11 mouse cellular contexts compared by ENCODE assay signal in the genomic region with DNA sequence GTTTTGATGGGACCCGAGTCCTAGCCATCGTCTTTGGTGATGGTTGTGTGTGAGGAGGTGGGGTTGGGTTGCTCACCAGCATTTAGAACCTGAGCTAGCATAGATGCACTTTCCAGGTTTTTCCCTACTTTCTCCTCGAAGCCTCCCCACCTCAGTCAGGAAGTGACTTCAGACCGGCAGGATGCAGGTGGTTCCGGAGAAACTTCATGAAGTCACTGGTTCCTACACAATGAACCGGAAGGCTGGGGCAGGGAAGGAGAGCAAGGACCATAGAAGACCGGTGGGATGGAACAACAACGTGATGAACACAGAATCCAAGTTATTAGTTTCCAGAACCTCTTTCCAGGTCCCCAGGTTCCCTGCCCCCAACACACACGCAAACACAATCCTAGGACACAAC. TPM values are rescaled to one million over a fixed set of nuclear protein-coding genes. Genes with fewer than 3 reads are reported as not detected.
DNase-seq lines count a peak whose midpoint lies in the region; ATAC-seq lines count a peak whose summit lies in the region.
"Had no signal": no experiment of that assay in that cellular context is flagged by ENCODE, and none has a peak within 500 bp of the region (broad histone marks: within the 10 kb centered on the region; RNA-seq: fewer than 3 reads in every experiment).

No protein-coding gene starts in this region.

- 86% methylated on average over 9 of the region's 9 CpGs for WGBS in midbrain, embryonic 11.5 days

- peaks cover 5% of the 10 kb centered on the region for H3K36me3 ChIP-seq in megakaryocyte, embryonic 14.5 days (replicated peaks; ENCODE audit: low read length)
- no peaks in the 10 kb centered on the region for H3K36me3 ChIP-seq in midbrain, embryonic 11.5 days (ENCODE audit: control insufficient read depth, insufficient read depth, low read length)

- H3K27me3 ChIP-seq in megakaryocyte, embryonic 14.5 days (replicated peaks), result peaks cover 13% of the 10 kb centered on the region
- H3K27me3 ChIP-seq in midbrain, embryonic 11.5 days (ENCODE audit: control insufficient read depth, insufficient read depth, low read length), result peaks cover 37% of the 10 kb centered on the region

- ATAC-seq in megakaryocyte, adult 5-6 weeks (ENCODE audit: poor library complexity, severe bottlenecking), result no peak
- ATAC-seq in monocyte, adult 5-6 weeks (replicated peaks; ENCODE audit: insufficient number of reproducible peaks, low FRiP score, low TSS enrichment, poor library complexity, severe bottlenecking), result no peak
- no peak for ATAC-seq in midbrain, embryonic 11.5 days (ENCODE audit: low FRiP score)

- no peak overlapping the region for H3K4me2 ChIP-seq in midbrain, embryonic 11.5 days

- peaks cover 92% of the 10 kb centered on the region for H3K4me1 ChIP-seq in megakaryocyte, embryonic 14.5 days
- peaks cover 11% of the 10 kb centered on the region for H3K4me1 ChIP-seq in midbrain, embryonic 11.5 days (ENCODE audit: control insufficient read depth, insufficient read depth, low read length)

- peak; percentile 42 to 67 for DNase-seq in adrenal gland, adult (ENCODE audit: inconsistent age in 2 of 2, low spot score in 1 of 2)
- DNase-seq in adrenal gland, adult 18-20 months (ENCODE audit: low spot score in 2 of 2), result no peak
- DNase-seq in kidney, postnatal 14 days, result peak; percentile 74
- DNase-seq in c-Kit-positive CD71-positive TER-119-positive erythroid progenitor cells, embryonic 14.5 days (ENCODE audit: low spot score), result no peak
- no peak for DNase-seq in midbrain, embryonic 11.5 days (ENCODE audit: low spot score, missing footprints)
- DNase-seq: gastrocnemius, postnatal 14 days; right cerebral cortex, postnatal 4 days had no signal

- no peak overlapping the region for H3K9ac ChIP-seq in midbrain, embryonic 11.5 days (ENCODE audit: low read length)

- no peak overlapping the region for H3K27ac ChIP-seq in midbrain, embryonic 11.5 days (ENCODE audit: low read depth, low read length)
- H3K27ac ChIP-seq: macrophage had no signal

- H3K9me3 ChIP-seq in megakaryocyte, embryonic 14.5 days, result no peaks in the 10 kb centered on the region
- no peaks in the 10 kb centered on the region for H3K9me3 ChIP-seq in midbrain, embryonic 11.5 days (ENCODE audit: control insufficient read depth, low read length)

- H3K4me3 ChIP-seq in megakaryocyte, embryonic 14.5 days (replicated peaks), result peak overlapping the region; percentile 81
- no peak overlapping the region for H3K4me3 ChIP-seq in midbrain, embryonic 11.5 days (ENCODE audit: low read depth, low read length)

RNA-seq across cellular contexts. Expression of gene Slc16a13, which starts 2.9 kb away (rescaled TPM):
- 1 to 10 TPM; 2.4 to 2.9 TPM for total RNA-seq in adrenal gland, adult 18-20 months (2021)
- 5.3 and 8.1 TPM in 2 replicates for polyA plus RNA-seq in megakaryocyte, embryonic 14.5 days (2012; ENCODE audit: insufficient read depth, low replicate concordance)
- 1.9 and 2.5 TPM in 2 replicates for total RNA-seq in megakaryocyte, adult 5-6 weeks (2015)
- 2.3 and 7.7 TPM in 2 replicates for total RNA-seq in megakaryocyte, adult 5-6 weeks (2017)
- total RNA-seq in monocyte, adult 5-6 weeks (2017), result 1.9 to 11.0 TPM (median 3.1 TPM) in 3 replicates
- polyA plus RNA-seq in midbrain, embryonic 11.5 days (2014; fragmentation: Nextera tagmentation; extraction: Ambion mirVana), result 14.9 and 15.8 TPM in 2 replicates

RNA-seq across cellular contexts. Expression of gene Bcl6b, which starts 5.9 kb away (rescaled TPM):
- total RNA-seq in adrenal gland, adult 18-20 months (2021), result 10 to 100 TPM in 1 of 2 experiments, 1 to 10 TPM in 1; 7.4 to 22.5 TPM
- polyA plus RNA-seq in megakaryocyte, embryonic 14.5 days (2012; ENCODE audit: insufficient read depth, low replicate concordance), result not detected in 2 replicates
- total RNA-seq in megakaryocyte, adult 5-6 weeks (2015), result 0.04 and 0.27 TPM in 2 replicates
- not detected in 2 replicates for total RNA-seq in megakaryocyte, adult 5-6 weeks (2017)
- total RNA-seq in monocyte, adult 5-6 weeks (2017), result not detected in 3 replicates
- 4.9 and 5.4 TPM in 2 replicates for polyA plus RNA-seq in midbrain, embryonic 11.5 days (2014; fragmentation: Nextera tagmentation; extraction: Ambion mirVana)
- polyA plus RNA-seq: macrophage had no signal

RNA-seq across cellular contexts. Expression of gene Slc16a11, which starts 11.2 kb away (rescaled TPM):
- 1 to 10 TPM in 1 of 2 experiments, under 1 TPM in 1; 0.53 to 1.1 TPM for total RNA-seq in adrenal gland, adult 18-20 months (2021)
- not detected in 2 replicates for polyA plus RNA-seq in megakaryocyte, embryonic 14.5 days (2012; ENCODE audit: insufficient read depth, low replicate concordance)
- total RNA-seq in megakaryocyte, adult 5-6 weeks (2015), result not detected in 2 replicates
- total RNA-seq in megakaryocyte, adult 5-6 weeks (2017), result not detected in 2 replicates
- not detected in 3 replicates for total RNA-seq in monocyte, adult 5-6 weeks (2017)
- 0.19 and 0.30 TPM in 2 replicates for polyA plus RNA-seq in midbrain, embryonic 11.5 days (2014; fragmentation: Nextera tagmentation; extraction: Ambion mirVana)
- polyA plus RNA-seq: macrophage had no signal

RNA-seq across cellular contexts. Expression of gene 0610010K14Rik, which starts 14.0 kb away (rescaled TPM):
- total RNA-seq in adrenal gland, adult 18-20 months (2021), result 10 to 100 TPM; 33.7 to 37.3 TPM
- 169 and 210 TPM in 2 replicates for polyA plus RNA-seq in megakaryocyte, embryonic 14.5 days (2012; ENCODE audit: insufficient read depth, low replicate concordance)
- total RNA-seq in megakaryocyte, adult 5-6 weeks (2015), result 74.4 and 77.6 TPM in 2 replicates
- total RNA-seq in megakaryocyte, adult 5-6 weeks (2017), result 25.6 and 31.5 TPM in 2 replicates
- 8.1 to 28.1 TPM (median 18.3 TPM) in 3 replicates for total RNA-seq in monocyte, adult 5-6 weeks (2017)
- 226 and 232 TPM in 2 replicates for polyA plus RNA-seq in midbrain, embryonic 11.5 days (2014; fragmentation: Nextera tagmentation; extraction: Ambion mirVana)

RNA-seq across cellular contexts. Expression of gene Gm21988, which starts 15.9 kb away (rescaled TPM):
- total RNA-seq in adrenal gland, adult 18-20 months (2021), result 1 to 10 TPM; 4.3 to 5.3 TPM
- 25.7 and 41.9 TPM in 2 replicates for polyA plus RNA-seq in megakaryocyte, embryonic 14.5 days (2012; ENCODE audit: insufficient read depth, low replicate concordance)
- total RNA-seq in megakaryocyte, adult 5-6 weeks (2015), result 4.0 and 5.2 TPM in 2 replicates
- 0.11 and 4.3 TPM in 2 replicates for total RNA-seq in megakaryocyte, adult 5-6 weeks (2017)
- total RNA-seq in monocyte, adult 5-6 weeks (2017), result 3.3 to 5.8 TPM in 2 of 3 replicates, not detected in the other
- polyA plus RNA-seq in midbrain, embryonic 11.5 days (2014; fragmentation: Nextera tagmentation; extraction: Ambion mirVana), result 9.7 and 12.1 TPM in 2 replicates

Comparison
In these comparisons a context has a peak if more than half of its experiments do, and no peak if none do; other contexts are left out.
1. DNase-seq: peak in adrenal gland, adult (2 of 2) and kidney, postnatal 14 days (single experiment); none in adrenal gland, adult 18-20 months (0 of 2), c-Kit-positive CD71-positive TER-119-positive erythroid progenitor cells, embryonic 14.5 days (single experiment) and midbrain, embryonic 11.5 days (single experiment).